Mouse (Mus musculus) ES-E14 (cell line): ENCODE results near the gene Anks1b.

Source experiments
- HCFC1 ChIP-seq: IDR thresholded peaks from 2 replicates; pipeline ENCODE4 v1.6.1; 2012; ENCODE audit warnings: low read length, inconsistent platforms, borderline replicate concordance; ENCODE audit not compliant: insufficient read depth
- MAFK ChIP-seq: IDR thresholded peaks from 2 replicates; pipeline ENCODE4 v1.6.1; 2014; ENCODE audit warnings: mild to moderate bottlenecking, low read depth, low read length, inconsistent platforms; ENCODE audit not compliant: insufficient read depth
- ZC3H11A ChIP-seq: IDR thresholded peaks from 2 replicates; pipeline ENCODE4 v1.6.1; 2012; ENCODE audit warnings: low read depth, mild to moderate bottlenecking, inconsistent platforms, low read length, borderline replicate concordance

DNA sequence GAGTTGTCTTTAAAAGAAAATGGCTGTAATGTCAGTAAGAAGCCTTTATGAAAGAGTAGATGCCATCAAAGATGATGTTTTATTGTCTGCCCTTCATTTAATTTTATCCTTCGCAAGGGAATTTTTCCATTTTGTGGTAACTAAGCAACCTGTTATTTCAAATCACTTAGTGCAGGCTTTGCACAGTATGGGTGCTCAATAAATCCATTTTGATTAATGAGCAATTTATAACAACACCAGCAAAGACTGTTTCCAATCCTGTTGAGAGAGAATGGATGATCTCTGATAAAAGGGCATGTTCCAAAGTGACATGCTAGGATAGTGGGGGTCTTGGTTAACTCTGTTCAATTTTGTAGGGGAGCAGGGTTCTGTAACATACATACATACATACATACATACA is 398.0 kb downstream of the Anks1b start:
- TF ChIP-seq MAFK (no peak), HCFC1 (no peak), ZC3H11A (no peak)
